Comparison of ENCODE assay signal across 1 mouse cellular context in the genomic region with DNA sequence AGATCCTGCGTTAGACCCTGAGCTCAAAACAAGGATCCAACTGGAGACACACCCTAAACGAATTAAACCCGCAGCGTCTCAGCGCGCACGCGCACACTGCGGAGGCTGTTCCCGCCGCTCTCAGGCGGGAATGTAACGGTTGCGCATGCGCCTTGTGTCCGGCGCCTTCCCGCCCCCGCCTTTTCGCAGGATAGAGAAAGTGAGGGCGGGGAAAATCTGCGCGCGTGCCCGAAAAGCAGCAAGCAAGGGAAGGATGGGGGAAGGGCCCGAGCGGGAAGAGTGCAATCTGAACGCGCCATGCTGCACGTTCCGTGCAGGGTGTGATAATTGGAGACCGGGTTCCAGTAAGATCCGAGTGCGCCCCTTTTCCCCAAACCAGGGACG.
TF ChIP-seq lines count a peak whose summit lies in the region.

No protein-coding gene starts in this region.

TF ChIP-seq in CH12.LX, 34 proteins besides CTCF, POLR2A, EP300 and RAD21:
- TF ChIP-seq TCF12 (IDR thresholded peaks at IDR 0.05; ENCODE audit: low read depth, low read length) (no peak; the same call in 1 of the 2 replicates), HCFC1 (IDR thresholded peaks at IDR 0.05; ENCODE audit: low read depth, low read length) (peak; percentile 64), JUN (IDR thresholded peaks at IDR 0.05; ENCODE audit: insufficient read depth, low read depth, low read length) (no peak), ZC3H11A (IDR thresholded peaks at IDR 0.05; ENCODE audit: low read depth, low read length) (no peak), ETS1 (conservative IDR thresholded peaks at IDR 0.05; ENCODE audit: low read depth, low read length) (0 out of 2 replicates have a peak, but pooled peaks have one; percentile 20), UBTF (IDR thresholded peaks at IDR 0.05; ENCODE audit: low read depth, low read length) (peak; percentile 49; the same call in 1 of the 2 replicates), USF1 (IDR thresholded peaks at IDR 0.05; ENCODE audit: low read depth, low read length) (no peak), USF2 (conservative IDR thresholded peaks at IDR 0.05; ENCODE audit: low read depth, low read length) (no peak), NRF1 (IDR thresholded peaks at IDR 0.05; ENCODE audit: low read depth, low read length) (peak; percentile 98), MAX (IDR thresholded peaks at IDR 0.05; ENCODE audit: low read length) (peak; percentile 82; the same call in 1 of the 2 replicates), ZNF384 (IDR thresholded peaks at IDR 0.05; ENCODE audit: low read depth, low read length) (no peak), BHLHE40 (IDR thresholded peaks at IDR 0.05; ENCODE audit: low read depth, low read length) (peak; percentile 89), ZKSCAN1 (IDR thresholded peaks at IDR 0.05; ENCODE audit: borderline replicate concordance, low read depth, low read length) (no peak), RCOR1 (conservative IDR thresholded peaks at IDR 0.05; ENCODE audit: low read depth, low read length) (0 out of 2 replicates have a peak, but pooled peaks have one; percentile 2), IRF4 (IDR thresholded peaks at IDR 0.05; ENCODE audit: low read depth, low read length) (no peak), E2F4 (IDR thresholded peaks at IDR 0.05; ENCODE audit: insufficient replicate concordance, low read depth, low read length) (peak; percentile 99), POLR2AphosphoS2 (IDR thresholded peaks at IDR 0.05; ENCODE audit: low read depth, low read length) (0 out of 2 replicates have a peak, but pooled peaks have one; percentile 1), ELF1 (IDR thresholded peaks at IDR 0.05; ENCODE audit: low read depth, low read length) (peak; percentile 59), MEF2A (IDR thresholded peaks at IDR 0.05; ENCODE audit: borderline replicate concordance, low read depth, low read length) (no peak), JUND (conservative IDR thresholded peaks at IDR 0.05; ENCODE audit: low read depth, low read length) (no peak), CHD2 (IDR thresholded peaks at IDR 0.05; ENCODE audit: low read length) (peak; percentile 68; the same call in 1 of the 2 replicates), MAZ (IDR thresholded peaks at IDR 0.05; ENCODE audit: low read depth, low read length) (peak; percentile 80), CHD1 (IDR thresholded peaks at IDR 0.05; ENCODE audit: low read depth, low read length) (no peak), ZMIZ1 (IDR thresholded peaks at IDR 0.05; ENCODE audit: low read depth, low read length) (no peak), SMC3 (IDR thresholded peaks at IDR 0.05; ENCODE audit: low read depth, low read length) (no peak), MYC (IDR thresholded peaks at IDR 0.05; ENCODE audit: low read depth, low read length) (peak; percentile 64; the same call in 1 of the 2 replicates), SIN3A (IDR thresholded peaks at IDR 0.05; ENCODE audit: low read length) (no peak; the same call in none of the 2 replicates), TBP (conservative IDR thresholded peaks at IDR 0.05; ENCODE audit: low read depth, low read length) (no peak), NELFE (IDR thresholded peaks at IDR 0.05; ENCODE audit: low read depth, low read length) (no peak), KAT2A (IDR thresholded peaks at IDR 0.05; ENCODE audit: insufficient replicate concordance, low read length) (peak; percentile 86), MXI1 (IDR thresholded peaks at IDR 0.05; ENCODE audit: low read depth, low read length) (no peak), MAFK (IDR thresholded peaks at IDR 0.05; ENCODE audit: insufficient replicate concordance, low read length) (no peak), GABPA (IDR thresholded peaks at IDR 0.05; ENCODE audit: insufficient replicate concordance, low read depth, low read length) (no peak), PAX5 (IDR thresholded peaks at IDR 0.05; ENCODE audit: low read length) (no peak)
